22 mouse cellular contexts compared by ENCODE assay signal in the genomic region with DNA sequence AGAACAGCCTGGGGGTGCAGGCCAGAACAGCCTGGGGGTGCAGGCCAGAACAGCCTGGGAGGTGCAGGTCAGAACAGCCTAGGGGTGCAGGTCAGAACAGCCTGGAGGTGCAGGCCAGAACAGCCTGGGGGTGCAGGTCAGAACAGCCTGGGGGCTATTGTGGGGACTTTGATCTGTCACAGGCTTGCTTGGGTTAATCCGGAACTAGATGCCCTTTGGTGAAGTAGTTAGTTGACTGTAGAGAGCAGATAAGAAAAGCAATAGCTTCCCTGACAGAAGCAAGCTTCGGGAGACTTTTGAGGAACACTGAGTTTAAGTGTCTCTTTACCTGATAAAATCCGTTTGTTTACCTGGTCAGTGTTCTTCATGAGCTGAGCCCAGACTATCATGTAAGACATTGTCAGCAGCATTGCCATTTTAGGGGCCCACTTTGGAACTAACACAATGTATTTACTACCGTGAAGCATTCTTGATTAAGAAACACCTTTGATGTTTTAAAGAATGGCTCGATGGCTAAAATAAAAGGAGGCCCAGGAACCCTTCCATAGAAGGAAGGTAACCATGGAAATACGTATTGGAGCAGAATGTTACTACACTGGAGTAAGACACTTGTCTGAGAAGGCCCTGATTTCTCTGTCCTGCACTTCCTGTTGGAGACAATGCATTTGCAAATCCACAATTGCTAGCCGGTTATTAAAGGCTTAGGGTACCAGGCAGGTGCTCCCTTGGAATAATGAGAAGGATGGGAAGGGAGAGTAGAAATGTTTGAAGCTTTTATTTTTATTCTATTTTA. TPM values are rescaled to one million over a fixed set of nuclear protein-coding genes. Genes with fewer than 3 reads are reported as not detected.
"Had no signal": no experiment of that assay in that cellular context is flagged by ENCODE, and none has a peak within 500 bp of the region (broad histone marks: within the 10 kb centered on the region; RNA-seq: fewer than 3 reads in every experiment).

No protein-coding gene starts in this region.

- H3K9ac ChIP-seq: lung, embryonic 14.5 days; midbrain, embryonic 12.5 days; neural tube, embryonic 13.5 days; neural tube, embryonic 15.5 days; stomach, embryonic 15.5 days had no signal

- ATAC-seq: midbrain, embryonic 16.5 days had no signal

- H3K27me3 ChIP-seq: neural tube, embryonic 13.5 days; neural tube, embryonic 15.5 days; stomach, embryonic 15.5 days had no signal

- H3K4me2 ChIP-seq: lung, embryonic 14.5 days; midbrain, embryonic 12.5 days; neural tube, embryonic 13.5 days; neural tube, embryonic 15.5 days; stomach, embryonic 15.5 days had no signal

- H3K9me3 ChIP-seq: midbrain, embryonic 10.5 days; midbrain, embryonic 12.5 days; neural tube, embryonic 13.5 days; neural tube, embryonic 15.5 days; stomach, embryonic 15.5 days had no signal

- H3K4me1 ChIP-seq: neural tube, embryonic 13.5 days; neural tube, embryonic 15.5 days; stomach, embryonic 15.5 days had no signal

- H3K27ac ChIP-seq: midbrain, embryonic 10.5 days; midbrain, embryonic 12.5 days; neural tube, embryonic 13.5 days; neural tube, embryonic 15.5 days; stomach, embryonic 15.5 days; stomach, postnatal 0 days had no signal

- DNase-seq: lung, adult 18-20 months; lung, embryonic 14.5 days; lung, postnatal 10 days; lung, postnatal 4 days; midbrain, embryonic 14.5 days; retina, postnatal 1 day; right cerebral cortex, adult 18-20 months; right cerebral cortex, postnatal 25 days; right cerebral cortex, postnatal 4 days; thymus, adult 2 months; thymus, postnatal 25 days; thymus, postnatal 4 days had no signal

- H3K4me3 ChIP-seq: midbrain, embryonic 10.5 days; midbrain, embryonic 12.5 days; myocyte; neural tube, embryonic 13.5 days; neural tube, embryonic 15.5 days; stomach, embryonic 15.5 days had no signal

- H3K36me3 ChIP-seq: midbrain, embryonic 10.5 days; midbrain, embryonic 12.5 days; neural tube, embryonic 13.5 days; neural tube, embryonic 15.5 days; stomach, embryonic 15.5 days had no signal

RNA-seq across cellular contexts. Expression of a gene that starts 46.2 kb away (rescaled TPM):
- total RNA-seq: megakaryocyte, adult 5-6 weeks; megakaryocyte-erythroid progenitor cell, adult 5-6 weeks had no signal
